Mouse (Mus musculus): ENCODE data around the gene Ddah2. TPM values are rescaled to one million over a fixed set of nuclear protein-coding genes. Genes with fewer than 3 reads are reported as not detected.

The Ddah2 gene
- polyA plus RNA-seq, 1 experiment from 2014 or later = 484 TPM

DNA sequence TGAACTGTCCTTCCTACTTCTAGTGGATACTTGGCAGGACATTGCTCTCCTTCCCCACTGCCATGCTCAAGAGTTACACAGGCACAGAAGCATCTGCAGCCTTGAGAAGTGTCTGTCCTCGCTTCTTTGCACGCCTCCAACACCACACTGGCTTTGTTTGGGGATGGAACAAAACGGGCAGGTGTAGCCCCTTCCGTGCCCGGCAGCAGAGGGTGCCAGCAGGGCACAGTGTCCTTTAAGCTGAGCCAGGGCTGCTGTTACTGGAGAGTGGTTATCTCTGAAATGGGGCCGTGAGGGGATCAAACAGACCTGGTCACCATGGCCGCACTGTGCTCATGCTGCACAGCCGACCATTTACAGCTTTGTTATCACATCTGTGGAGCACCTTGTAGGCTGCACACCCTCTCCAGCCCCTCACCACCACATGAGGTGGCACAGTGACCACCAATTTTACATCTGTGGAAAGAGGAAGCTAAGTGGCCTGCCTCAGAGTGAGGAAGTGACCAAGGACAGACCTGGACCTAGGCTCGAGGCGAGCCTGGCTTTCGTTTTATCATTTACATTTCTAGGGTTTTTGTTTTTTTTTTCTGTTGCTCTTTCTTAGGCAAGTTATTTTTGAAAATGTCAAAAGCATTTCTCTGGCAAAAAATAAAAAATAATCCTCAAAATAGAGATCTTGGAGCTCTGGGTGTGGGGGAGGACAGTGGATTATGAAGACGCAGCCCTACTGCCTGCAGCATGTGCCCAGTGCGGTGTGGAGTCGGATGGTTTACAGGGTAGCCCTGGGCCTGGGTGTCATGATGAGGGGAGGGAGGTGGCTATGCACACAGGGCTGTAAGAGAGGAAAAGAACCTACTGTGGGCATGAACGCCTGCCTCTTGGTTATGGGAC is 35.9 kb downstream of the Ddah2 start:
- Histone ChIP-seq H3K4me2 (ENCODE audit: low read length) (no peak overlapping the region), H3K4me1 (replicated peaks; ENCODE audit: control insufficient read depth, insufficient read depth, low read length) (peaks cover 12% of the 10 kb centered on the region), H3K27me3 (replicated peaks; ENCODE audit: control insufficient read depth, insufficient read depth, low read length) (no peaks in the 10 kb centered on the region), H3K36me3 (ENCODE audit: control insufficient read depth, insufficient read depth) (peaks cover 13% of the 10 kb centered on the region), H3K4me3 (replicated peaks; ENCODE audit: low read length) (no peak overlapping the region), H3K27ac (ENCODE audit: low read length) (no peak overlapping the region), H3K9ac (replicated peaks; ENCODE audit: low read depth, low read length) (no peak overlapping the region), H3K9me3 (ENCODE audit: control insufficient read depth, low read length) (no peaks in the 10 kb centered on the region)
- ATAC-seq = no peak
- 91% methylated on average over 15 of the region's 15 CpGs for WGBS

DNA sequence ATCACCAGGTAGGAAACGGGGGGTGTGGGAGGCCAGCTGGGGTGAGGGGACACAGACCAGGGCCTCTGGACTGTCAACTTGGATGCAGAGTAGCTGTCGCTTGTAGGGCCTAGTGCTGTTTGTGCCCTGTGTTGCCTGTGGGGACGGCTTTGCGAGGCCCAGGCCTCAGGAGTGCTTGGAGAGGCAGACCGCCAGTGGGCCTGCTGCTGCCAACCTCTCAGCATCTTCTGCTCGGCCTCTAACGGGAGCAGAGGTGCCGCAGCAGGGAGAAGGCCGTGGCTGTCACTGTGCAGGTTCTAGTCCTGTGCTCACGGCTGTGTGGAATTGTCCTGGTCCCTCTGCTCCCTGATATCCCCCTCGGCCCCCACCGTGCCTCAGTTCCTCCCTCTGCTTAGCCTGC is 37.8 kb downstream of the Ddah2 start:
- no peak for ATAC-seq
- H3K9ac ChIP-seq (replicated peaks; ENCODE audit: low read depth, low read length) = no peak overlapping the region
- H3K27ac ChIP-seq (ENCODE audit: low read length) = no peak overlapping the region
- no peak overlapping the region for H3K4me2 ChIP-seq (ENCODE audit: low read length)
- H3K36me3 ChIP-seq (ENCODE audit: control insufficient read depth, insufficient read depth) = peaks cover 16% of the 10 kb centered on the region
- H3K4me1 ChIP-seq (replicated peaks; ENCODE audit: control insufficient read depth, insufficient read depth, low read length) = no peaks in the 10 kb centered on the region
- H3K4me3 ChIP-seq (replicated peaks; ENCODE audit: low read length) = no peak overlapping the region
- WGBS = 81% methylated on average over 12 of the region's 12 CpGs
- H3K9me3 ChIP-seq (ENCODE audit: control insufficient read depth, low read length) = no peaks in the 10 kb centered on the region
- H3K27me3 ChIP-seq (replicated peaks; ENCODE audit: control insufficient read depth, insufficient read depth, low read length) = no peaks in the 10 kb centered on the region

- H3K4me3 ChIP-seq (replicated peaks; ENCODE audit: low read length) = no peak overlapping the region
- no peaks in the 10 kb centered on the region for H3K4me1 ChIP-seq (replicated peaks; ENCODE audit: control insufficient read depth, insufficient read depth, low read length)
- 77% methylated on average over 12 of the region's 12 CpGs for WGBS
- no peaks in the 10 kb centered on the region for H3K9me3 ChIP-seq (ENCODE audit: control insufficient read depth, low read length)
- H3K4me2 ChIP-seq (ENCODE audit: low read length) = no peak overlapping the region
- no peak overlapping the region for H3K27ac ChIP-seq (ENCODE audit: low read length)
- H3K9ac ChIP-seq (replicated peaks; ENCODE audit: low read depth, low read length) = no peak overlapping the region
- H3K27me3 ChIP-seq (replicated peaks; ENCODE audit: control insufficient read depth, insufficient read depth, low read length) = no peaks in the 10 kb centered on the region
- peaks cover 17% of the 10 kb centered on the region for H3K36me3 ChIP-seq (ENCODE audit: control insufficient read depth, insufficient read depth)
- no peak for ATAC-seq
These were observed 38.4 kb downstream of the Ddah2 start for GRCm38 (mm10) chr17:35097164-35097655.

DNA sequence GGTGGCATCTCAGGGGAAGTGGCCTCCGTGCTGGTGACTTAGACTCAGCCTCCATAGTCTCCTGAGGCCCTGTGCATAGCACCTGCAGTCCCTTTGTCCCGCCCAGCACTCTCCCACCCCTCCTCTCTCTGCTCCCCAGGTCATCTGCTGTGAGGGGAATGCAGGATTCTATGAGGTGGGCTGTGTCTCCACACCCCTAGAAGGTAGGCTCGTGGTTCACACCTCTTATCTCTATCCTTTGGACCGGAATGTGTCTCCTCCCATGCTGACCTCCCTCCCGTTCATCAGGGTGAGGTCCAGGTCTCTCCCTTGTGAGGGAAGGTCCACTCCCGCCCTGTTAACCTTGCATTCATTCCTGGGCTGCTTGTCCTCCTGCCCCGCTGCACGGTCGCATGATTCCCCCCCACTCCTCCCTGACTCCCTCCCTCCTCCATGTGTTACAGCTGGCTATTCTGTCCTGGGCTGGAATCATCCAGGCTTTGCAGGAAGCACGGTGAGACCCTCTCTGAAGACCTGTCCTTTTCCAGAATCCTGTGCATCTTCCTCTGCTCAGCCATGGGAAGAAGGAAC is 41.4 kb downstream of the Ddah2 start:
- Histone ChIP-seq H3K36me3 (ENCODE audit: control insufficient read depth, insufficient read depth) (peaks cover 24% of the 10 kb centered on the region), H3K27me3 (replicated peaks; ENCODE audit: control insufficient read depth, insufficient read depth, low read length) (no peaks in the 10 kb centered on the region), H3K4me3 (replicated peaks; ENCODE audit: low read length) (no peak overlapping the region), H3K27ac (ENCODE audit: low read length) (no peak overlapping the region), H3K4me2 (ENCODE audit: low read length) (no peak overlapping the region), H3K4me1 (replicated peaks; ENCODE audit: control insufficient read depth, insufficient read depth, low read length) (no peaks in the 10 kb centered on the region), H3K9ac (replicated peaks; ENCODE audit: low read depth, low read length) (no peak overlapping the region), H3K9me3 (ENCODE audit: control insufficient read depth, low read length) (no peaks in the 10 kb centered on the region)
- WGBS = 85% methylated on average over 10 of the region's 10 CpGs
- no peak for ATAC-seq

GRCm38 (mm10) chr17:35101161-35101560 is 42.3 kb downstream of the Ddah2 start:
- no peaks in the 10 kb centered on the region for H3K9me3 ChIP-seq (ENCODE audit: control insufficient read depth, low read length)
- no peak overlapping the region for H3K27ac ChIP-seq (ENCODE audit: low read length)
- H3K4me3 ChIP-seq (replicated peaks; ENCODE audit: low read length) = no peak overlapping the region
- no peaks in the 10 kb centered on the region for H3K4me1 ChIP-seq (replicated peaks; ENCODE audit: control insufficient read depth, insufficient read depth, low read length)
- H3K27me3 ChIP-seq (replicated peaks; ENCODE audit: control insufficient read depth, insufficient read depth, low read length) = no peaks in the 10 kb centered on the region
- no peak overlapping the region for H3K9ac ChIP-seq (replicated peaks; ENCODE audit: low read depth, low read length)
- 92% methylated on average over 11 of the region's 11 CpGs for WGBS
- no peak for ATAC-seq
- no peak overlapping the region for H3K4me2 ChIP-seq (ENCODE audit: low read length)
- H3K36me3 ChIP-seq (ENCODE audit: control insufficient read depth, insufficient read depth) = peaks cover 23% of the 10 kb centered on the region

- Histone ChIP-seq H3K27me3 (replicated peaks; ENCODE audit: control insufficient read depth, insufficient read depth, low read length) (no peaks in the 10 kb centered on the region), H3K9ac (replicated peaks; ENCODE audit: low read depth, low read length) (no peak overlapping the region), H3K4me1 (replicated peaks; ENCODE audit: control insufficient read depth, insufficient read depth, low read length) (no peaks in the 10 kb centered on the region), H3K36me3 (ENCODE audit: control insufficient read depth, insufficient read depth) (peaks cover 20% of the 10 kb centered on the region), H3K27ac (ENCODE audit: low read length) (no peak overlapping the region), H3K4me2 (ENCODE audit: low read length) (no peak overlapping the region), H3K9me3 (ENCODE audit: control insufficient read depth, low read length) (no peaks in the 10 kb centered on the region), H3K4me3 (replicated peaks; ENCODE audit: low read length) (no peak overlapping the region)
- 84% methylated on average over 8 of the region's 8 CpGs for WGBS
- no peak for ATAC-seq
These were observed 43.5 kb downstream of the Ddah2 start for GRCm38 (mm10) chr17:35102299-35102698.

- H3K4me3 ChIP-seq (replicated peaks; ENCODE audit: low read length) = no peak overlapping the region
- no peak overlapping the region for H3K9ac ChIP-seq (replicated peaks; ENCODE audit: low read depth, low read length)
- no peak overlapping the region for H3K27ac ChIP-seq (ENCODE audit: low read length)
- no peak for ATAC-seq
- no peaks in the 10 kb centered on the region for H3K27me3 ChIP-seq (replicated peaks; ENCODE audit: control insufficient read depth, insufficient read depth, low read length)
- WGBS = 80% methylated on average over 6 of the region's 6 CpGs
- no peaks in the 10 kb centered on the region for H3K4me1 ChIP-seq (replicated peaks; ENCODE audit: control insufficient read depth, insufficient read depth, low read length)
- no peak overlapping the region for H3K4me2 ChIP-seq (ENCODE audit: low read length)
- peaks cover 18% of the 10 kb centered on the region for H3K36me3 ChIP-seq (ENCODE audit: control insufficient read depth, insufficient read depth)
- H3K9me3 ChIP-seq (ENCODE audit: control insufficient read depth, low read length) = no peaks in the 10 kb centered on the region
These were observed 44.4 kb downstream of the Ddah2 start for GRCm38 (mm10) chr17:35103221-35103690.

GRCm38 (mm10) chr17:35104079-35104478 is 45.2 kb downstream of the Ddah2 start:
- Histone ChIP-seq H3K9ac (replicated peaks; ENCODE audit: low read depth, low read length) (no peak overlapping the region), H3K27me3 (replicated peaks; ENCODE audit: control insufficient read depth, insufficient read depth, low read length) (no peaks in the 10 kb centered on the region), H3K4me3 (replicated peaks; ENCODE audit: low read length) (no peak overlapping the region), H3K27ac (ENCODE audit: low read length) (no peak overlapping the region), H3K36me3 (ENCODE audit: control insufficient read depth, insufficient read depth) (peaks cover 18% of the 10 kb centered on the region), H3K4me2 (ENCODE audit: low read length) (no peak overlapping the region), H3K4me1 (replicated peaks; ENCODE audit: control insufficient read depth, insufficient read depth, low read length) (no peaks in the 10 kb centered on the region), H3K9me3 (ENCODE audit: control insufficient read depth, low read length) (no peaks in the 10 kb centered on the region)
- WGBS = 92% methylated on average over 7 of the region's 7 CpGs
- no peak for ATAC-seq

- ATAC-seq = no peak
- no peak overlapping the region for H3K4me3 ChIP-seq (replicated peaks; ENCODE audit: low read length)
- no peak overlapping the region for H3K27ac ChIP-seq (ENCODE audit: low read length)
- no peaks in the 10 kb centered on the region for H3K9me3 ChIP-seq (ENCODE audit: control insufficient read depth, low read length)
- no peak overlapping the region for H3K9ac ChIP-seq (replicated peaks; ENCODE audit: low read depth, low read length)
- 73% methylated on average over 6 of the region's 6 CpGs for WGBS
- H3K36me3 ChIP-seq (ENCODE audit: control insufficient read depth, insufficient read depth) = peaks cover 18% of the 10 kb centered on the region
- no peak overlapping the region for H3K4me2 ChIP-seq (ENCODE audit: low read length)
- no peaks in the 10 kb centered on the region for H3K27me3 ChIP-seq (replicated peaks; ENCODE audit: control insufficient read depth, insufficient read depth, low read length)
- no peaks in the 10 kb centered on the region for H3K4me1 ChIP-seq (replicated peaks; ENCODE audit: control insufficient read depth, insufficient read depth, low read length)
These were observed 45.9 kb downstream of the Ddah2 start for GRCm38 (mm10) chr17:35104754-35105153.
